Mouse (Mus musculus) stomach, postnatal 0 days (tissue): ENCODE measurements at regions not wholly inside any gene's neighbourhood (a gene's known extent, or its start where the extent isn't known, plus 50 kb on each side); places are given as distances from the start of the nearest gene placed in this dataset.

ENCODE experiments used
- CTCF ChIP-seq: IDR thresholded peaks from 2 replicates; pipeline ENCODE4 v1.5.1; 2016; ENCODE audit warnings: antibody characterized with exemption, low read depth, mild to moderate bottlenecking, moderate library complexity
- EP300 ChIP-seq: optimal IDR thresholded peaks from 2 replicates; pipeline ENCODE3; 2016; ENCODE audit warnings: antibody characterized with exemption

DNA sequence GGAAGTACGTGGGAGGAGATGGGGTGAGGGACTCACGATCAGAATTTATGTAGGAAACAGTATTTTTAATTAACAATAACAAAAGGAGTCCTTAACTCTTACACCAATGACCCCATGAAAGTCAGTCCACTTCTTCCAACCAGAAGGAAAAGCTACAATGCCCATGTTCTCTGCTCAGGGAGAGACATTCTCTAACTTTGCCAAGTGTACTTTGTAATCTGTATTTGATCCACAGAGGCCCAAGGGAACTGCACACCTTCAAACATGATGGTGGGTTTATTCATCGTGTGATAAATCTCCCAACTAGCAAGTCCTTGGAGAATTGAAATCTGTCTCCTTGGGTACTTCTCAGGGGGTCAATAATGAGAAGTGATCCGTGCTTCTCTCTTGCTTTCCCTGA is 106.3 kb upstream of the Nr2f2 start:
- TF ChIP-seq CTCF (no peak), EP300 (no peak)
